Mouse (Mus musculus): ENCODE measurements around the gene Gng12.
"Not testable (repeated sequence)": the region's sequence is repeated elsewhere in the genome, so short reads cannot be mapped to it uniquely, and the experiment has no call there.

Gene Gng12

DNA sequence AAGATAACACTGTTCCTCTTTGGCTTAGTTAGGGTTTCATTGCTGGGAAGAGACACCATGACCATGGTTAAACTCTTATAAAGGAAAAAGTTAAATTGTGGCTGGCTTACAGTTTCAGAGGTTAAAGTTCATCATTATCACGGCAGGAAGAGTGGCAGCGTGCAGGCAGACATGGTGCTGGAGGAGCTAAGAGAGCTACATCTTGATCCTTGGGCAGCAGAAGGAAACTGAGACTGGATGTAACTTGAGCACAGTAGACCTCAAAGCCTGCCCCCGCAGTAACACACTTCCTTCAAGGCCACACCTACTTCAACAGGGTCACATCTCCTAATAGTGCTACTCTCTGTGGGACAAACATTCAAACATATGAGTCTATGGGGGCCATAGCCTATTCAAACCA lies 93.3 kb downstream of the Gng12 start:
- DNase-seq (ENCODE audit: low spot score in 2 of 2): no peak

- DNase-seq (ENCODE audit: low spot score in 2 of 2): no peak
Observed at GRCm38 (mm10) chr6:66992232-66992631, 96.0 kb downstream of the Gng12 start.

DNA sequence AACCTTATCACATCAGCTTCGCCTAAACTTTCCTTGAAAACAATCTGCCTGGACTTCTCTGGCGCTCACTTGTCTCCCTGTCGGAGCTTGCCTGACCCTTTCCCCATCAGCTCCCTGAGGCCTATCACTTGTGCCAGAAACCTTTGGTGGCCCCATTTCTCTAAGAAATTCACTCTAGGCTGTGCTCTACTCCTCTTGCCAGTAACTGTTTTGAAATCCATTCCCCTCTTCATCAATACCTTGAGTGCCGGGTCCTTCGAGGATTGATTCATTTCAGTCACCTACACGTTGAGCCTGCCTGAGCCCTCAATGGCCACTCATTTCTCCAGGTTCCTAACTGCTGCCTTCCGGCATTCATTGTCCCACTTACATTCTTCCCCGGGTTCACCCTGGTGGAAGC lies 96.6 kb downstream of the Gng12 start:
- no peak for DNase-seq (ENCODE audit: low spot score in 2 of 2)

GRCm38 (mm10) chr6:66994981-66995380 lies 98.8 kb downstream of the Gng12 start:
- DNase-seq (ENCODE audit: low spot score in 2 of 2): no peak

DNA sequence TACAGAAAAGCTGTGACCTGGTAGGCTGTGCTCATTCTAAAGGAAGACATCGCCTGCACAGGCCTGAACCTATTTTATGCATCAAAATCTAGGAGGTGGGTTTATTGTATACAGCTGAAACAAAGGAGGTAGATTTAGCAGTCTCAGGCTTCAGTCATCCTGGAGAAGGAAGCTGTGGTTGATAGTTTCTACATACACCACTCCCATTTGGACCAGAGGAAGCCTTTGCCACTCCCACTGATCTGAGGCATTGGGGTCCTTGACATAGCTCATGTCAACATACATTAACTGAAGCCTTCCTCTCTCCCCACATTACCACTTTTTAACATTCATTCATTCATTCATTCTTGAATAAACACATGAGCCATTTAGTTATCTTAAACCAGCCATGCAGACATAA lies 99.6 kb downstream of the Gng12 start:
- DNase-seq (ENCODE audit: low spot score in 2 of 2): no peak

- no peak for DNase-seq (ENCODE audit: low spot score in 2 of 2)
Observed at GRCm38 (mm10) chr6:66996257-66996656, 100.1 kb downstream of the Gng12 start.

GRCm38 (mm10) chr6:66998645-66999044 lies 102.4 kb downstream of the Gng12 start:
- no peak for DNase-seq (ENCODE audit: low spot score in 2 of 2)

DNA sequence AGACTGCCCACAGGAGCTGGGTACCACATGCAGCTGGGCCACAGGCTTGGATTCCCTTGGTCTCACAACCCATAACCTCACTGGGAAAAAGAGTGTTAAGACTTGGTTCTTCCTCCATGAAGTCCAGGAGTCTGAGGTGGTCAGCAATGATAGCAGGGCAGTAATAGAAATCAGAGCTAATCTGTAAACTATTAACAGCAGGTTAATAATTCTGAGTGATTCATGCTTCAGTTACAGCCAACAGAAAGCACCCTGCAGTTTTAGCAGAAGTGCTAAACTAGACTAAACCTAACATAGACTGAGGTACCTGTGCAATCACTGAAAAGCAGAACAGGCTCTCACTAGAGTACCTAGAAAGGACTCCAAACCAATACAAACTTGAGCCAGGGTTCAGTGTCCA lies 103.6 kb downstream of the Gng12 start:
- DNase-seq (ENCODE audit: low spot score in 2 of 2): no peak

DNA sequence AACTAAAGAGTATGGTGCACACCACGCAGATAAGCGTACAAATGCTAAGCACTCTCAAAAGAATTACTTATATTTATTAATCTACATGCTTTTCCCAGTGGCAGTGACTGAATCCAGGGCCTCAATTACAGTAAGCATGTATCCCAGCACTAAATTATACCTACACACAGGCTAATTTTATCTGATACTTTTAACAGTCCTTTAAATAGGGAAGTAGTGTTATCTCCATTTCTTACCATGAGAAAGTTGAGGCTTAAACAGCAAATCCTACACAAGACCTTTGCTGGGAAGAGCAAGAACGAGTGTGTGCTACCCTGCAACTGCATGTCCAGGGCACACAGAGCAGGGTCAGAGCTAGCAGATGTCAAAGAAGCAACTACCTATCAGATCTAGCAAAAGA lies 113.7 kb downstream of the Gng12 start:
- DNase-seq (ENCODE audit: low spot score in 2 of 2): no peak

DNA sequence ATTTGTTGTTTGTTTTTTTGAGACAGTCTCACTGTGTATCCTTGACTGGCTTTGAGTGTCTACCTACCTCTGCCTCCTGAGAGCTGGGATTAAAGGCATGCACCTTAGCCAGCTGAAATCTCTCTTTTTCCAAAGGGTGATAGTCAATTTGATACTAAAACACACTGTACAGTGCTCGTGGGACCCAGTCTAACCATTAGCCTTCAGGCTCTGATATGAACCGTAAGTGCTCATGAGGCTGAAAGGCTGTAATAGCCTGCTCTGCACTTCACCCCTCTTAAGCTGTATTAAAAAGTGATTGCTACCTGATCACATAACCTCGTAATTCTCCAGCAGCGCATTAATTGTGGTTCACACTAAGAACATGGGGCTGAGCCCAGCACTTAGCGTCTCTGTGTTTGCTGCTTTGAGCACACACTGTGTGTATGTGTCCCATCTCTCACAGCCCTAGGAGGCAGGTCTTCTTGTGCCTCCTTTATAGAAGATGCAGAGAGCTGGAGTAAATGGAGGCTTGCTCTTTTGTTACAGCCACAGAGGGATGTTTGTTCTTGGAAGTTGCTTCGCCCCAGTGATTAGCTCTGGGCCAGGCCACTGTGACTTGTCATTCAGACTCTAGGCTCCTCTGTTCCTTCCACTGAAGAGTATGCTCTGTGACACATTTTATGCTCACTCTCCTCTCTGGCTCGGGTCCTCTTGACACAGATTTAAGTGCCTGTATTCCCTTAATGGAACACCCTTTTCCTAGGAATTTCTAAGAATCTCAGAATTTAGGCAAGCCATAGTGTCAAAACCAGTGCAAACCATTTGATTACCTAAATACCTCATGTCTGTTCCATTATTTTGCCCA lies 114.4 kb downstream of the Gng12 start:
- DNase-seq (ENCODE audit: low spot score in 2 of 2): no peak

GRCm38 (mm10) chr6:67011217-67011518 lies 115.0 kb downstream of the Gng12 start:
- DNase-seq (ENCODE audit: low spot score in 2 of 2): no peak

GRCm38 (mm10) chr6:67013293-67013948 lies 117.2 kb downstream of the Gng12 start:
- DNase-seq (ENCODE audit: low spot score in 2 of 2): no peak

GRCm38 (mm10) chr6:67013949-67014678 lies 117.9 kb downstream of the Gng12 start:
- DNase-seq (ENCODE audit: low spot score in 2 of 2): no peak

GRCm38 (mm10) chr6:67014679-67015075 lies 118.5 kb downstream of the Gng12 start:
- no peak for DNase-seq (ENCODE audit: low spot score in 2 of 2)

- no peak for DNase-seq (ENCODE audit: low spot score in 2 of 2)
Observed at GRCm38 (mm10) chr6:67015739-67016519, 119.7 kb downstream of the Gng12 start.

- DNase-seq (ENCODE audit: low spot score in 2 of 2): no peak
Observed at GRCm38 (mm10) chr6:67016520-67017111, 120.4 kb downstream of the Gng12 start.

GRCm38 (mm10) chr6:67018365-67018764 lies 122.2 kb downstream of the Gng12 start:
- DNase-seq (ENCODE audit: low spot score in 2 of 2): no peak

DNA sequence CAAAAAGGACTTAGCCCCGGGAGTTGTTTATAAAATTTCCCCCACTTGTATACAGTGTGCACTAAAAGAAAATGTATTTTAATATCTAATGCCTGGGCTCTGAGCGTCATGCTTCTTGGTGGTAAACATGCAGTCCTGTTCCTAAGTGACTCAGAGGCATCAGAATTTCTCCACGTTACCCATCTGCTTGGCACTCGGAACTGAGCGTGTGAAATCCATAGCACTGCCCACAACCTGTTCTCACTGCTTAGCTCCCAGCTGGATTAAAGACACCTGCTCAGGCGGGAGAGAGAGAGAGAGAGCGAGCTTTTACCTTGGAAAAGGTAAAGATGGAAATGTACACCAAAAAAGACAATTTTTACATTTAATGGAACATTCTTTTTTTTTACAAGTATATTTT lies 122.8 kb downstream of the Gng12 start:
- DNase-seq (ENCODE audit: low spot score in 2 of 2): not testable (repeated sequence)

DNA sequence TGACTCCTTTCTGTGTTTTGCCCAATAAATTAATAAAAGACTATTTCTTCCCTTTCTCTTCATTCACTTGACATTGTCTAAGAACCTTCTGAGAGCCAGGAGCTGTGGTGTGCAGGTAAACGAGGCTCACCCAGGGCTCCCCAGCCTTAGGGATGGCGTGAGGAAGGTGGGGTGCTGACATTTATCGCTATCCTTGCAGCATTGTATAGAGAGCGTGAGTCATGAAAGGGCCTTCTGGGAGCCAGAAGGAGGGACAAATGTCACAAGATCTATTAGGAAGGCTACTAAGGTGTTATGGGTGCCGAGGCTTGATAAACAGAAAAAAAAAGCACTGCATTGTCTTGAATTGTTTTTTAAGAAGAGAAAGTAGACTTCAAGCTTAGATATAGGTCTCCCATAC lies 125.1 kb downstream of the Gng12 start:
- DNase-seq (ENCODE audit: low spot score in 2 of 2): no peak

GRCm38 (mm10) chr6:67023729-67024128 lies 127.5 kb downstream of the Gng12 start:
- no peak for DNase-seq (ENCODE audit: low spot score in 2 of 2)

DNA sequence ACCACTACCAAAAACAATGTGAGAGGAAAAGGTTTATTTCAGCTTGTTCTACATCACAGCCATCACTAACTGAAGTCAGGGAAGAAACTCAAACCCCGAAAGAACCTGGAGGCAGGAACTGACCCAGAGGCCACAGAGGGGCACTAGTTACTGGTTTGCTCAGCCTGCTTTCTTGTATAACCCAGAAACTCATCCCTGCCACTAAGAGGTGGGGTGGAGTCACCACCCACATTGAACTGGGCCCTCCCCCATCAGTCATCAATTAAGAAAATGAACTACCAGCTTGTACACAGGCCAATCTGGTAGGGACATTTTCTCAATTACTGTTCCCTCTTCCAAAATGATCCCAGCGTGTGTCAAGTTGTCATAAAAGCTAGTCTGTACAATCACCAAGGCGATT lies 130.5 kb downstream of the Gng12 start:
- DNase-seq (ENCODE audit: low spot score in 2 of 2): no peak
